Mouse (Mus musculus) forebrain, embryonic 13.5 days (tissue): ENCODE data around the gene Camk2b. TPM values are rescaled to one million over a fixed set of nuclear protein-coding genes. Genes with fewer than 3 reads are reported as not detected.

Experiments
- ATAC-seq: fragments of 200-750 bp; cut with Nextera tagmentation; 2 replicates; pipeline ENCODE4 v1.8.0; 2017
- H3K27ac ChIP-seq: fragments of 300-500 bp; sonication (generic); 2 replicates; pipeline ENCODE4 v1.5.1; 2015; ENCODE audit warnings: inconsistent platforms, mild to moderate bottlenecking, moderate library complexity
- H3K27me3 ChIP-seq: fragments of 300-500 bp; sonication (generic); 2 replicates; pipeline ENCODE4 v1.6.1; 2015; ENCODE audit warnings: mild to moderate bottlenecking, inconsistent platforms
- H3K36me3 ChIP-seq: fragments of 300-500 bp; sonication (generic); 2 replicates; pipeline ENCODE4 v1.6.1; 2015; ENCODE audit warnings: mild to moderate bottlenecking, inconsistent platforms; ENCODE audit not compliant: poor library complexity, severe bottlenecking
- H3K4me1 ChIP-seq: fragments of 300-500 bp; sonication (generic); 2 replicates; pipeline ENCODE4 v1.6.1; 2015; ENCODE audit warnings: inconsistent platforms
- H3K4me2 ChIP-seq: fragments of 300-500 bp; sonication (generic); 2 replicates; pipeline ENCODE4 v1.6.1; 2015; ENCODE audit warnings: inconsistent platforms, mild to moderate bottlenecking, moderate library complexity
- H3K4me3 ChIP-seq: fragments of 300-500 bp; sonication (generic); 2 replicates; pipeline ENCODE4 v1.5.1; 2015; ENCODE audit warnings: mild to moderate bottlenecking, inconsistent platforms
- H3K9ac ChIP-seq: fragments of 300-500 bp; sonication (generic); 2 replicates; pipeline ENCODE4 v1.6.1; 2015; ENCODE audit warnings: mild to moderate bottlenecking, inconsistent platforms
- H3K9me3 ChIP-seq: fragments of 300-500 bp; sonication (generic); replicated peaks from 2 replicates; pipeline ENCODE4 v1.6.1; 2016; ENCODE audit warnings: inconsistent platforms
- WGBS: fragments of 180-500 bp; shearing (Covaris S2); methylation state at CpG from one replicate; pipeline ENCODE4 v1.1.7; 2015; 5-methylcytosine and 5-hydroxymethylcytosine counted together
- polyA plus RNA-seq: library from polyadenylated mRNA; unstranded; fragments of >200 nt; fragmentation: Nextera tagmentation; extraction: Ambion mirVana; gene quantifications from 2 replicates; pipeline ENCODE4 v1.2.1, GENCODE M21; 2015

Camk2b gene
- polyA plus RNA-seq, 1 experiment from 2014 or later = 26.1 TPM

- Histone ChIP-seq H3K4me2 (no peak overlapping the region), H3K36me3 (no peaks in the 10 kb centered on the region), H3K4me3 (no peak overlapping the region), H3K4me1 (peaks cover 10% of the 10 kb centered on the region), H3K27ac (no peak overlapping the region), H3K9ac (no peak overlapping the region), H3K27me3 (no peaks in the 10 kb centered on the region), H3K9me3 (no peaks in the 10 kb centered on the region)
- WGBS = 97% methylated on average over 7 of the region's 7 CpGs
- no peak for ATAC-seq
These were observed 28.5 kb downstream of the Camk2b start for GRCm38 (mm10) chr11:6037686-6038085.

GRCm38 (mm10) chr11:6037198-6037597 lies 29.0 kb downstream of the Camk2b start:
- no peak overlapping the region for H3K9ac ChIP-seq
- H3K36me3 ChIP-seq = no peaks in the 10 kb centered on the region
- no peaks in the 10 kb centered on the region for H3K27me3 ChIP-seq
- H3K4me2 ChIP-seq = no peak overlapping the region
- no peaks in the 10 kb centered on the region for H3K9me3 ChIP-seq
- H3K4me3 ChIP-seq = no peak overlapping the region
- H3K27ac ChIP-seq = no peak overlapping the region
- H3K4me1 ChIP-seq = peaks cover 10% of the 10 kb centered on the region
- no peak for ATAC-seq
- 93% methylated on average over 7 of the region's 7 CpGs for WGBS

GRCm38 (mm10) chr11:6036477-6036876 lies 29.7 kb downstream of the Camk2b start:
- Histone ChIP-seq H3K27me3 (no peaks in the 10 kb centered on the region), H3K27ac (no peak overlapping the region), H3K4me2 (no peak overlapping the region), H3K36me3 (no peaks in the 10 kb centered on the region), H3K4me1 (peaks cover 10% of the 10 kb centered on the region), H3K4me3 (no peak overlapping the region), H3K9ac (no peak overlapping the region), H3K9me3 (no peaks in the 10 kb centered on the region)
- WGBS = 85% methylated on average over 4 of the region's 4 CpGs
- ATAC-seq = no peak

GRCm38 (mm10) chr11:6035521-6035920 lies 30.6 kb downstream of the Camk2b start:
- H3K9me3 ChIP-seq = no peaks in the 10 kb centered on the region
- peaks cover 16% of the 10 kb centered on the region for H3K4me1 ChIP-seq
- H3K4me3 ChIP-seq = no peak overlapping the region
- no peak overlapping the region for H3K27ac ChIP-seq
- H3K4me2 ChIP-seq = no peak overlapping the region
- no peak for ATAC-seq
- H3K36me3 ChIP-seq = no peaks in the 10 kb centered on the region
- 81% methylated on average over 3 of the region's 3 CpGs for WGBS
- H3K27me3 ChIP-seq = no peaks in the 10 kb centered on the region
- H3K9ac ChIP-seq = no peak overlapping the region

GRCm38 (mm10) chr11:6034740-6035139 lies 31.4 kb downstream of the Camk2b start:
- H3K4me1 ChIP-seq = peaks cover 20% of the 10 kb centered on the region
- no peak overlapping the region for H3K9ac ChIP-seq
- no peak for ATAC-seq
- no peak overlapping the region for H3K4me2 ChIP-seq
- H3K4me3 ChIP-seq = no peak overlapping the region
- H3K9me3 ChIP-seq = no peaks in the 10 kb centered on the region
- no peaks in the 10 kb centered on the region for H3K27me3 ChIP-seq
- no peak overlapping the region for H3K27ac ChIP-seq
- WGBS = 98% methylated on average over 2 of the region's 2 CpGs
- H3K36me3 ChIP-seq = no peaks in the 10 kb centered on the region

GRCm38 (mm10) chr11:6033801-6034200 lies 32.4 kb downstream of the Camk2b start:
- H3K27me3 ChIP-seq = no peaks in the 10 kb centered on the region
- peaks cover 14% of the 10 kb centered on the region for H3K4me1 ChIP-seq
- H3K4me2 ChIP-seq = no peak overlapping the region
- ATAC-seq = no peak
- WGBS = 87% methylated on average over 5 of the region's 5 CpGs
- no peaks in the 10 kb centered on the region for H3K9me3 ChIP-seq
- no peaks in the 10 kb centered on the region for H3K36me3 ChIP-seq
- H3K9ac ChIP-seq = no peak overlapping the region
- no peak overlapping the region for H3K4me3 ChIP-seq
- no peak overlapping the region for H3K27ac ChIP-seq

- no peak overlapping the region for H3K9ac ChIP-seq
- WGBS = 74% methylated on average over 3 of the region's 3 CpGs
- no peak overlapping the region for H3K27ac ChIP-seq
- no peak overlapping the region for H3K4me2 ChIP-seq
- no peak for ATAC-seq
- H3K36me3 ChIP-seq = no peaks in the 10 kb centered on the region
- no peaks in the 10 kb centered on the region for H3K9me3 ChIP-seq
- peaks cover 10% of the 10 kb centered on the region; the same call in 1 of the 2 replicates for H3K4me1 ChIP-seq
- no peaks in the 10 kb centered on the region for H3K27me3 ChIP-seq
- no peak overlapping the region for H3K4me3 ChIP-seq
These were observed 33.0 kb downstream of the Camk2b start for GRCm38 (mm10) chr11:6033147-6033546.

- no peaks in the 10 kb centered on the region for H3K36me3 ChIP-seq
- peak overlapping the region; percentile 57 for H3K27ac ChIP-seq
- H3K4me3 ChIP-seq = no peak overlapping the region
- peak; percentile 85 for ATAC-seq
- H3K9me3 ChIP-seq = no peaks in the 10 kb centered on the region
- no peaks in the 10 kb centered on the region for H3K27me3 ChIP-seq
- no peak overlapping the region for H3K9ac ChIP-seq
- peaks cover 10% of the 10 kb centered on the region; the same call in 1 of the 2 replicates for H3K4me1 ChIP-seq
- WGBS = 78% methylated on average over 6 of the region's 6 CpGs
- no peak overlapping the region for H3K4me2 ChIP-seq
These were observed 35.5 kb downstream of the Camk2b start for GRCm38 (mm10) chr11:6030650-6031049.

- no peaks in the 10 kb centered on the region for H3K9me3 ChIP-seq
- peaks cover 10% of the 10 kb centered on the region; the same call in 1 of the 2 replicates for H3K4me1 ChIP-seq
- no peak for ATAC-seq
- no peaks in the 10 kb centered on the region for H3K36me3 ChIP-seq
- H3K27me3 ChIP-seq = no peaks in the 10 kb centered on the region
- H3K27ac ChIP-seq = peak overlapping the region; percentile 57; the same call in 1 of the 2 replicates
- H3K4me3 ChIP-seq = no peak overlapping the region
- H3K9ac ChIP-seq = no peak overlapping the region
- no peak overlapping the region for H3K4me2 ChIP-seq
- WGBS = 86% methylated on average over 3 of the region's 3 CpGs
These were observed 36.4 kb downstream of the Camk2b start for GRCm38 (mm10) chr11:6029790-6030189.

GRCm38 (mm10) chr11:6028911-6029310 lies 37.3 kb downstream of the Camk2b start:
- Histone ChIP-seq H3K27me3 (no peaks in the 10 kb centered on the region), H3K9ac (no peak overlapping the region), H3K27ac (no peak overlapping the region), H3K4me1 (peaks cover 10% of the 10 kb centered on the region; the same call in 1 of the 2 replicates), H3K4me3 (no peak overlapping the region), H3K9me3 (no peaks in the 10 kb centered on the region), H3K4me2 (no peak overlapping the region), H3K36me3 (no peaks in the 10 kb centered on the region)
- ATAC-seq = no peak
- WGBS = 76% methylated on average over 7 of the region's 7 CpGs

- H3K4me2 ChIP-seq = no peak overlapping the region
- H3K9ac ChIP-seq = no peak overlapping the region
- H3K4me3 ChIP-seq = no peak overlapping the region
- 74% methylated on average over 1 of the region's 1 CpGs for WGBS
- peaks cover 10% of the 10 kb centered on the region; the same call in 1 of the 2 replicates for H3K4me1 ChIP-seq
- H3K27me3 ChIP-seq = no peaks in the 10 kb centered on the region
- ATAC-seq = peak; percentile 34; the same call in 1 of the 2 replicates
- no peaks in the 10 kb centered on the region for H3K9me3 ChIP-seq
- no peak overlapping the region for H3K27ac ChIP-seq
- H3K36me3 ChIP-seq = no peaks in the 10 kb centered on the region
These were observed 39.8 kb downstream of the Camk2b start for GRCm38 (mm10) chr11:6026361-6026760.

GRCm38 (mm10) chr11:6024923-6025652 lies 41.1 kb downstream of the Camk2b start:
- Histone ChIP-seq H3K36me3 (no peaks in the 10 kb centered on the region), H3K4me2 (no peak overlapping the region), H3K9me3 (no peaks in the 10 kb centered on the region), H3K9ac (no peak overlapping the region; the same call in 1 of the 2 replicates), H3K27me3 (no peaks in the 10 kb centered on the region), H3K27ac (no peak overlapping the region), H3K4me1 (no peaks in the 10 kb centered on the region), H3K4me3 (no peak overlapping the region)
- no peak for ATAC-seq
- 72% methylated on average over 12 of the region's 12 CpGs for WGBS
